Comparison of ENCODE assay signal across 9 mouse cellular contexts in genomic region chr4:137919116-137919515, GRCm38 (mm10). TPM values are rescaled to one million over a fixed set of nuclear protein-coding genes. Genes with fewer than 3 reads are reported as not detected.
DNase-seq lines count a peak whose midpoint lies in the region; ATAC-seq and TF ChIP-seq lines count a peak whose summit lies in the region.
"Had no signal": no experiment of that assay in that cellular context is flagged by ENCODE, and none has a peak within 500 bp of the region (broad histone marks: within the 10 kb centered on the region; RNA-seq: fewer than 3 reads in every experiment).

No protein-coding gene starts in this region.

- H3K4me1 ChIP-seq in forebrain, embryonic 10.5 days = peaks cover 57% of the 10 kb centered on the region
- 0 out of 2 replicates have a peak, but pooled peaks cover 2% of the 10 kb centered on the region for H3K4me1 ChIP-seq in forebrain, postnatal 0 days (ENCODE audit: insufficient read depth)
- peaks cover 64% of the 10 kb centered on the region for H3K4me1 ChIP-seq in limb, embryonic 10.5 days

- ATAC-seq in forebrain, postnatal 0 days = no peak

- no peak overlapping the region for H3K4me3 ChIP-seq in forebrain, embryonic 10.5 days
- H3K4me3 ChIP-seq in forebrain, postnatal 0 days (ENCODE audit: low read depth, low read length) = no peak overlapping the region
- H3K4me3 ChIP-seq in layer of hippocampus, adult 2 months = no peak overlapping the region
- H3K4me3 ChIP-seq in limb, embryonic 10.5 days = no peak overlapping the region

- TF ChIP-seq CTCF in forebrain, postnatal 0 days (IDR thresholded peaks at IDR 0.05; ENCODE audit: low read depth) = no peak
- no peak for TF ChIP-seq CTCF in layer of hippocampus, adult 2 months (conservative IDR thresholded peaks at IDR 0.05)

- 59% methylated on average over 10 of the region's 10 CpGs for WGBS in forebrain, embryonic 10.5 days
- 66% methylated on average over 10 of the region's 10 CpGs for WGBS in forebrain, postnatal 0 days
- WGBS in limb, embryonic 10.5 days = 44% methylated on average over 10 of the region's 10 CpGs

- no peak for DNase-seq in forebrain, embryonic 10.5 days (ENCODE audit: extremely low spot score, low spot score)
- DNase-seq in forebrain, postnatal 0 days = no peak
- no peak for DNase-seq in layer of hippocampus, adult 2 months (ENCODE audit: low spot score in 2 of 2)
- DNase-seq in layer of hippocampus, postnatal 14 days (ENCODE audit: low spot score in 2 of 2) = no peak
- DNase-seq in cerebellum, postnatal 25 days = peak; percentile 73
- DNase-seq in limb, embryonic 10.5 days (ENCODE audit: low spot score) = no peak
- DNase-seq in embryo, embryonic 11 days = no peak
- DNase-seq in spleen, postnatal 10 days (ENCODE audit: low spot score in 2 of 2) = no peak
- DNase-seq: lung, postnatal 36 days had no signal

- peak overlapping the region; percentile 84 for H3K27ac ChIP-seq in forebrain, embryonic 10.5 days
- H3K27ac ChIP-seq in forebrain, postnatal 0 days (ENCODE audit: low read depth, low read length) = no peak overlapping the region
- peak overlapping the region; percentile 76; the same call in 1 of the 2 replicates for H3K27ac ChIP-seq in layer of hippocampus, adult 2 months
- peak overlapping the region; percentile 84 for H3K27ac ChIP-seq in limb, embryonic 10.5 days

- no peak overlapping the region for H3K4me2 ChIP-seq in forebrain, postnatal 0 days (ENCODE audit: low read depth)

- H3K9ac ChIP-seq in forebrain, postnatal 0 days = no peak overlapping the region

- H3K36me3 ChIP-seq in forebrain, embryonic 10.5 days (replicated peaks) = peaks cover 17% of the 10 kb centered on the region
- no peaks in the 10 kb centered on the region; the same call in 1 of the 2 replicates for H3K36me3 ChIP-seq in forebrain, postnatal 0 days (ENCODE audit: insufficient read depth)
- peaks cover 13% of the 10 kb centered on the region for H3K36me3 ChIP-seq in limb, embryonic 10.5 days

- peaks cover 47% of the 10 kb centered on the region for H3K27me3 ChIP-seq in forebrain, embryonic 10.5 days (ENCODE audit: poor library complexity, severe bottlenecking)
- H3K27me3 ChIP-seq in forebrain, postnatal 0 days (ENCODE audit: insufficient read depth, low read length) = no peaks in the 10 kb centered on the region
- H3K27me3 ChIP-seq in limb, embryonic 10.5 days (ENCODE audit: low read depth, poor library complexity, severe bottlenecking) = 0 out of 2 replicates have a peak, but pooled peaks cover 8% of the 10 kb centered on the region

- no peaks in the 10 kb centered on the region for H3K9me3 ChIP-seq in forebrain, embryonic 10.5 days
- H3K9me3 ChIP-seq in forebrain, postnatal 0 days (ENCODE audit: low read length) = no peaks in the 10 kb centered on the region
- no peaks in the 10 kb centered on the region for H3K9me3 ChIP-seq in limb, embryonic 10.5 days (replicated peaks)

RNA-seq across cellular contexts. Expression of gene Ece1, which starts 57.1 kb away (rescaled TPM):
- 27.5 and 28.6 TPM in 2 replicates for polyA plus RNA-seq in forebrain, embryonic 10.5 days (2016; fragmentation: Nextera tagmentation; extraction: Ambion mirVana)
- 24.1 and 32.1 TPM in 2 replicates for total RNA-seq in forebrain, postnatal 0 days (2014; rRNA removed)
- polyA plus RNA-seq in forebrain, postnatal 0 days (2015; fragmentation: Nextera tagmentation; extraction: Ambion mirVana) = 14.4 and 16.2 TPM in 2 replicates
- total RNA-seq in layer of hippocampus, adult 2 months (2021) = 10 to 100 TPM; 47.5 to 58.0 TPM
- total RNA-seq in layer of hippocampus, postnatal 14 days (2021) = 10 to 100 TPM; 49.3 to 57.2 TPM
- polyA plus RNA-seq in limb, embryonic 10.5 days (2016; fragmentation: Nextera tagmentation; extraction: Ambion mirVana) = 41.1 and 41.4 TPM in 2 replicates

Comparison
In these comparisons a context has a peak if more than half of its experiments do, and no peak if none do; other contexts are left out.
1. DNase-seq: peak in cerebellum, postnatal 25 days (2 of 2); none in forebrain, embryonic 10.5 days (single experiment), forebrain, postnatal 0 days (single experiment), layer of hippocampus, adult 2 months (0 of 2), layer of hippocampus, postnatal 14 days (0 of 2), limb, embryonic 10.5 days (single experiment), embryo, embryonic 11 days (single experiment) and spleen, postnatal 10 days (0 of 2).